Mouse (Mus musculus): ENCODE results near the gene Spats2. TPM values are rescaled to one million over a fixed set of nuclear protein-coding genes. Genes with fewer than 3 reads are reported as not detected.
"Not testable (repeated sequence)": the region's sequence is repeated elsewhere in the genome, so short reads cannot be mapped to it uniquely, and the experiment has no call there.

Spats2 gene
- polyA plus RNA-seq, 1 experiment from 2014 or later = 60.1 TPM

DNA sequence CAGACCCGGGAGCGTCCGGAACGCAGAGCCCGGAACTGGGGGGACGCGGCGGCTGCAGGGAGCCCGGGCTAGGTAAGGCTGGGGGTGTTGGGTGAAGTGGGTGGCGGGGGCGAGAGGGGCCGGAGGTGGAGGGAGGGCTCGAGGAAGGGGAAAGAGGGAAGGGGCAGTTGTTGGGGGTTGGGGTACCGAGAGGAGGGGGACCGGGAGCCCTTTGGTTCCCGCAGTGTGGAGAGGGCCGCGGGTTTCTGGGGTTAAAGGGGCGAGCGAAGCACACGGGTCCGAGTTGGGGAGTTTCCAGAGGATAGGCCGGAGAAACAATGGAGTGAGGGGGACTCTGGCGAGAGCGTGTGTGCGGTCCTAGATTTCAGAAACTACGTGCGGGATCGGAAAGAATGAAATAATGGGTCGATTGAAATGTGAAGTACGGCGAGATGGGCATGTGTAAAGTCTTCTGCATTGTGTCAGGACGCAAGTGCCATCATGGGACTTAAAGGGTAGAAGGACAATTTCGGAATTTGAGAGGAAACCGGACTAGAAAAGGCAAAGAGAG is 1.2 kb downstream of the Spats2 start:
- Histone ChIP-seq H3K27me3 (replicated peaks; ENCODE audit: low read depth, poor library complexity, severe bottlenecking) (no peaks in the 10 kb centered on the region), H3K36me3 (replicated peaks) (peaks cover 25% of the 10 kb centered on the region), H3K9me3 (no peaks in the 10 kb centered on the region), H3K4me3 (peak overlapping the region; percentile 94), H3K27ac (replicated peaks) (peak overlapping the region; percentile 99), H3K4me1 (peaks cover 50% of the 10 kb centered on the region)
- no peak for DNase-seq (ENCODE audit: low spot score)
- WGBS = under 1% methylated on average over 35 of the region's 35 CpGs

GRCm38 (mm10) chr15:99127851-99128522 is 2.3 kb downstream of the Spats2 start:
- Histone ChIP-seq H3K4me1 (peaks cover 50% of the 10 kb centered on the region), H3K4me3 (peak overlapping the region; percentile 94), H3K27ac (replicated peaks) (0 out of 2 replicates have a peak overlapping the region, but pooled peaks have one; percentile 58), H3K27me3 (replicated peaks; ENCODE audit: low read depth, poor library complexity, severe bottlenecking) (no peaks in the 10 kb centered on the region), H3K36me3 (replicated peaks) (peaks cover 34% of the 10 kb centered on the region), H3K9me3 (no peaks in the 10 kb centered on the region)
- DNase-seq (ENCODE audit: low spot score) = no peak
- WGBS = 74% methylated on average over 6 of the region's 6 CpGs

- DNase-seq (ENCODE audit: low spot score) = no peak
- 48% methylated on average over 11 of the region's 11 CpGs for WGBS
- peaks cover 49% of the 10 kb centered on the region for H3K36me3 ChIP-seq (replicated peaks)
- H3K4me3 ChIP-seq = peak overlapping the region; percentile 29
- peaks cover 50% of the 10 kb centered on the region for H3K4me1 ChIP-seq
- no peaks in the 10 kb centered on the region for H3K27me3 ChIP-seq (replicated peaks; ENCODE audit: low read depth, poor library complexity, severe bottlenecking)
- peak overlapping the region; percentile 79 for H3K27ac ChIP-seq (replicated peaks)
- H3K9me3 ChIP-seq = no peaks in the 10 kb centered on the region
These were observed 3.7 kb downstream of the Spats2 start for GRCm38 (mm10) chr15:99129441-99129840.

DNA sequence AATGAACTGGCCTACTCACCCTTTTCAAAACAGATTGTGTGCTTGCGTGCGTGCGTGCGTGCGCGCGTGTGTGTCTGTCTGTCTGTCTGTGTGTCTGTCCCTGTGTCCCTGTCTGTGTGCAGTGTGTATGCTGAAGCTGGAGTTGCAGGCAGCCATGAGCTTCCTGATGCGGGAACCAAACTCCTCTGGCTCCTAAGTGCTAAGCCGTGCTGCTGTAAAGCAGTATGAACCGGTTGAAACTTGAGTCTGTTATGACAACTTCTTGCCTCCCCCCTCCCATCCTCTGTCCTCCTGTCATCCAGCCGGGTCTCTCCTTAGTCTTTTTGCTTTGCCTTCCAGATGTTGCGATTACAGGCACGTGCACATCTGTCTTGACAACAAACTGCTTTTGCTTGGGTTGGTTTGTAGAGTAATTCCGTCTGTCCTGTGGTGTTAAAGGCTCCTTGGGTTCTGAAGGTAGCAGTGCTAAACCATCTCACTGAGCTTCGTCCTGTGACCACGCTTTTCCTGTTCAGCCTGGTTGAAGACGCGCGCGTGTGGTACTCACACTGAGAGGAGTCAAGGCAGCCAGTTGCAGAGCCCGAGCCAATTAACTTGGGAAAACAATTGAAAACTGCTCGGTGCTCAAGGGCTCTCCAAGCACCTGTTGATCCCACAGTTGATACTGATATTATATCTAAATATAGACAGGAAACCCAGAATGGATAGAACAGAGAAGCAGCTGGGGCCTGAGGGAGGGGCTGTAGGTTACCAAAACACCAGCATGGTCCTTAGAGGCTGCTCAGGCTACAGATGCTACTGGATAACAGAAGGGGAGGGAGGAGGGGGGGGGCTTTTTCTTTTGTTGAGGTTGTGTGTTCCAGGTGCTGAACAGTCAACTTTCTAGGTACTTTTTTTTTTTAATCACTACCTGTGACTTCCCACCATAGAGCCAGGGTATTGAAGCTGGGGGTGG is 4.5 kb downstream of the Spats2 start:
- Histone ChIP-seq H3K27me3 (replicated peaks; ENCODE audit: low read depth, poor library complexity, severe bottlenecking) (no peaks in the 10 kb centered on the region), H3K4me1 (peaks cover 47% of the 10 kb centered on the region), H3K27ac (replicated peaks) (peak overlapping the region; percentile 79), H3K9me3 (no peaks in the 10 kb centered on the region), H3K4me3 (peak overlapping the region; percentile 29), H3K36me3 (replicated peaks) (peaks cover 55% of the 10 kb centered on the region)
- WGBS = 62% methylated on average over 22 of the region's 22 CpGs
- peak; percentile 43 for DNase-seq (ENCODE audit: low spot score)

DNA sequence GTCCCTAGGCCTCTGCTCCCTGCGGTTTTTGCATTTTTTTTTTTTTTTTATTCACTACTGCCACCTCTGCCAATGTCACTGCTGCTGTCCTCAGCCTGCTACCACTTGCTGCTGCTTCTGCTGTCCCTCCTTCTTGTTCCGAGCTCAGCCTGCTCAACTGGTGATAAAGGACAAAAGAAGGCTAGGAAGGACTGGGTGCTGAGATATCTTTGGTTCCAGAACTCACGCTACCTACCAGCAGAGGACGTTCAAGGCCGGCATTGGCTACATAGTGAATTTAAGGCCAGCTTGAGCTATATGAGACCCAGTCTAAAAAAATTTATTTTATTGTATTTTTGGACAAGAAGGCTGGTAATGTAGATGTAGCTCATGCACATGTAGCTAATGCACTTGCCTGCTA is 12.7 kb downstream of the Spats2 start:
- no peaks in the 10 kb centered on the region for H3K27me3 ChIP-seq (replicated peaks; ENCODE audit: low read depth, poor library complexity, severe bottlenecking)
- DNase-seq (ENCODE audit: low spot score) = no peak
- 91% methylated on average over 5 of the region's 5 CpGs for WGBS
- H3K27ac ChIP-seq (replicated peaks) = no peak overlapping the region
- peaks cover 74% of the 10 kb centered on the region for H3K36me3 ChIP-seq (replicated peaks)
- no peak overlapping the region for H3K4me3 ChIP-seq
- peaks cover 7% of the 10 kb centered on the region for H3K9me3 ChIP-seq
- peaks cover 18% of the 10 kb centered on the region for H3K4me1 ChIP-seq

- Histone ChIP-seq H3K4me3 (no peak overlapping the region), H3K36me3 (replicated peaks) (peaks cover 67% of the 10 kb centered on the region), H3K9me3 (peaks cover 7% of the 10 kb centered on the region), H3K4me1 (peaks cover 18% of the 10 kb centered on the region), H3K27ac (replicated peaks) (peak overlapping the region; percentile 24; the same call in 1 of the 2 replicates), H3K27me3 (replicated peaks; ENCODE audit: low read depth, poor library complexity, severe bottlenecking) (no peaks in the 10 kb centered on the region)
- DNase-seq (ENCODE audit: low spot score) = peak; percentile 64
- WGBS = 64% methylated on average over 6 of the region's 6 CpGs
These were observed 14.0 kb downstream of the Spats2 start for GRCm38 (mm10) chr15:99139669-99140068.

- DNase-seq (ENCODE audit: low spot score) = peak; percentile 7
- peaks cover 95% of the 10 kb centered on the region for H3K36me3 ChIP-seq (replicated peaks)
- no peaks in the 10 kb centered on the region for H3K9me3 ChIP-seq
- WGBS = 92% methylated on average over 7 of the region's 7 CpGs
- no peaks in the 10 kb centered on the region for H3K27me3 ChIP-seq (replicated peaks; ENCODE audit: low read depth, poor library complexity, severe bottlenecking)
- H3K4me1 ChIP-seq = no peaks in the 10 kb centered on the region
- H3K27ac ChIP-seq (replicated peaks) = no peak overlapping the region
- H3K4me3 ChIP-seq = no peak overlapping the region
These were observed 24.8 kb downstream of the Spats2 start for GRCm38 (mm10) chr15:99150516-99150915.

- Histone ChIP-seq H3K9me3 (no peaks in the 10 kb centered on the region), H3K27ac (replicated peaks) (no peak overlapping the region), H3K4me1 (no peaks in the 10 kb centered on the region), H3K27me3 (replicated peaks; ENCODE audit: low read depth, poor library complexity, severe bottlenecking) (no peaks in the 10 kb centered on the region), H3K4me3 (no peak overlapping the region), H3K36me3 (replicated peaks) (peaks cover 88% of the 10 kb centered on the region)
- 85% methylated on average over 8 of the region's 8 CpGs for WGBS
- DNase-seq (ENCODE audit: low spot score) = peak; percentile 6
These were observed 25.6 kb downstream of the Spats2 start for GRCm38 (mm10) chr15:99151324-99151723.

- H3K36me3 ChIP-seq (replicated peaks) = peaks cover 68% of the 10 kb centered on the region
- WGBS = 95% methylated on average over 8 of the region's 8 CpGs
These were observed 27.8 kb downstream of the Spats2 start for GRCm38 (mm10) chr15:99153466-99153865.

GRCm38 (mm10) chr15:99154515-99154914 is 28.8 kb downstream of the Spats2 start:
- H3K4me1 ChIP-seq; H3K9me3 ChIP-seq; DNase-seq (ENCODE audit: low spot score); H3K4me3 ChIP-seq; H3K27ac ChIP-seq (replicated peaks); H3K27me3 ChIP-seq (replicated peaks; ENCODE audit: low read depth, poor library complexity, severe bottlenecking): not testable (repeated sequence)
- H3K36me3 ChIP-seq (replicated peaks) = peaks cover 57% of the 10 kb centered on the region
- 90% methylated on average over 10 of the region's 10 CpGs for WGBS

More at GRCm38 (mm10) chr15:99153466-99153865, 27.8 kb downstream of the Spats2 start:
- DNase-seq (ENCODE audit: low spot score) = no peak
- no peaks in the 10 kb centered on the region for H3K27me3 ChIP-seq (replicated peaks; ENCODE audit: low read depth, poor library complexity, severe bottlenecking)
- H3K4me3 ChIP-seq = no peak overlapping the region
- H3K27ac ChIP-seq (replicated peaks) = no peak overlapping the region
- no peaks in the 10 kb centered on the region for H3K9me3 ChIP-seq
- H3K4me1 ChIP-seq = no peaks in the 10 kb centered on the region

- Histone ChIP-seq H3K27me3 (replicated peaks; ENCODE audit: low read depth, poor library complexity, severe bottlenecking) (no peaks in the 10 kb centered on the region), H3K4me3 (no peak overlapping the region), H3K27ac (replicated peaks) (no peak overlapping the region), H3K4me1 (0 out of 2 replicates have a peak, but pooled peaks cover 4% of the 10 kb centered on the region), H3K9me3 (no peaks in the 10 kb centered on the region), H3K36me3 (replicated peaks) (peaks cover 76% of the 10 kb centered on the region)
- 76% methylated on average over 12 of the region's 12 CpGs for WGBS
- no peak for DNase-seq (ENCODE audit: low spot score)
These were observed 38.0 kb downstream of the Spats2 start for GRCm38 (mm10) chr15:99163512-99164365.

DNA sequence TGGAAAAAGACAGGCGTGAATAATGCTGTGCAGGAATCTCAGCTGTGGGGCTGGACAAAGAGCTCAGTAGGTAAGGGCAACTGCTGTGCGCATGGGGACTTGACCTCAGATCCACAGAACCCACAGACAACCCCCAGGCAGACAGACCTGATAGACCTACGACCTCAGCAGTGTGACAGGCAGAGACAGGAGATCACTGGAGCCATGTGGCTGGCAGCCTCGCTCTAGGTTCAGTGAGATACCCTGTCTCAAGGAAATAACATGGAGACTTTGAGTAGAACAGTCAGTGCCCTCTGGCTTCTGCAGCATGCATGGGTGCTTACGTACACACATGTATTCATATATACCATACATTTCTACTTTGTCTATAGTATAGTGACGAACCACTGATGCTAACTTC is 46.4 kb downstream of the Spats2 start:
- 88% methylated on average over 6 of the region's 6 CpGs for WGBS
- DNase-seq (ENCODE audit: low spot score) = no peak
- Histone ChIP-seq H3K36me3 (replicated peaks) (peaks cover 77% of the 10 kb centered on the region), H3K4me1 (no peaks in the 10 kb centered on the region), H3K4me3 (no peak overlapping the region), H3K27ac (replicated peaks) (no peak overlapping the region), H3K9me3 (peaks cover 6% of the 10 kb centered on the region; the same call in 1 of the 2 replicates), H3K27me3 (replicated peaks; ENCODE audit: low read depth, poor library complexity, severe bottlenecking) (no peaks in the 10 kb centered on the region)

All from embryonic facial prominence, embryonic 10.5 days (tissue).